Mouse (Mus musculus): ENCODE measurements at regions not wholly inside any gene's neighbourhood (a gene's known extent, or its start where the extent isn't known, plus 50 kb on each side); places are given as distances from the start of the nearest gene placed in this dataset.

DNA sequence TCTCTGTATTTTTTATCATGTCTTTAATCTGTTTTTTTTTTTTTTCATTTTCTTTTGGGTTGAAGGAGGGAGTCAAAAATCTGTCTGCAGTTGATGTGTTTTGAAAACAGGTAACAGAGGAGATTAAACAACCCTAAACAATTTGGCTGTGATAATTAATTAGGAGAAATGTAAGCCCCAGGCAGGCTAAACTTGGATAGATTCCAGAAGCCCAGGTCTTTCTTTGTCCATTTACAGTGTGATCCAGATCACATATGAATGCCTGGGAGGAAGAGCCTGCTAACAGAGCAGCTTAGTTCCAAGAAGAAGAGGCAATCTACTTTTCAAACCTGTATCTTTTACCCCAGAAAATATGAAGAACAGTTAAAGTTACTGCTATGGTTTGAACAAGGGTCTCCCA is 150.0 kb upstream of the Opcml start:
- TF ChIP-seq CTCF (IDR thresholded peaks at IDR 0.05; ENCODE audit: control insufficient read depth, insufficient read depth, insufficient read length) (no peak), MAX (IDR thresholded peaks at IDR 0.05) (no peak), USF1 (IDR thresholded peaks at IDR 0.05; ENCODE audit: low read depth) (no peak), MYOG (IDR thresholded peaks at IDR 0.05; ENCODE audit: control insufficient read depth, extremely low read depth, insufficient read length) (no peak)
